Comparison of ENCODE assay signal across 13 mouse cellular contexts in genomic region chr11:40394864-40395266, GRCm38 (mm10).
DNase-seq lines count a peak whose midpoint lies in the region; ATAC-seq and TF ChIP-seq lines count a peak whose summit lies in the region.
"Had no signal": no experiment of that assay in that cellular context is flagged by ENCODE, and none has a peak within 500 bp of the region (broad histone marks: within the 10 kb centered on the region; RNA-seq: fewer than 3 reads in every experiment).

No protein-coding gene starts in this region.

- H3K9ac ChIP-seq in embryonic facial prominence, embryonic 13.5 days = no peak overlapping the region
- peak overlapping the region; percentile 55; the same call in 1 of the 2 replicates for H3K9ac ChIP-seq in hindbrain, embryonic 13.5 days
- H3K9ac ChIP-seq in midbrain, embryonic 13.5 days (replicated peaks) = 0 out of 2 replicates have a peak overlapping the region, but pooled peaks have one; percentile 15
- H3K9ac ChIP-seq: liver, embryonic 13.5 days had no signal

- H3K36me3 ChIP-seq in embryonic facial prominence, embryonic 13.5 days = no peaks in the 10 kb centered on the region
- H3K36me3 ChIP-seq in hindbrain, embryonic 13.5 days = no peaks in the 10 kb centered on the region
- no peaks in the 10 kb centered on the region for H3K36me3 ChIP-seq in midbrain, embryonic 13.5 days
- H3K36me3 ChIP-seq: liver, embryonic 13.5 days had no signal

- H3K4me1 ChIP-seq in embryonic facial prominence, embryonic 13.5 days = peaks cover 19% of the 10 kb centered on the region
- H3K4me1 ChIP-seq in hindbrain, embryonic 13.5 days (replicated peaks) = peaks cover 27% of the 10 kb centered on the region
- H3K4me1 ChIP-seq in midbrain, embryonic 13.5 days (replicated peaks) = peaks cover 27% of the 10 kb centered on the region
- H3K4me1 ChIP-seq: liver, embryonic 13.5 days; megakaryocyte, embryonic 14.5 days had no signal

- no peaks in the 10 kb centered on the region for H3K27me3 ChIP-seq in embryonic facial prominence, embryonic 13.5 days
- no peaks in the 10 kb centered on the region for H3K27me3 ChIP-seq in hindbrain, embryonic 13.5 days
- H3K27me3 ChIP-seq in midbrain, embryonic 13.5 days = no peaks in the 10 kb centered on the region
- H3K27me3 ChIP-seq: liver, embryonic 13.5 days; megakaryocyte, embryonic 14.5 days had no signal

- H3K4me3 ChIP-seq in embryonic facial prominence, embryonic 13.5 days = 0 out of 2 replicates have a peak overlapping the region, but pooled peaks have one; percentile 2
- 0 out of 2 replicates have a peak overlapping the region, but pooled peaks have one; percentile 2 for H3K4me3 ChIP-seq in hindbrain, embryonic 13.5 days
- H3K4me3 ChIP-seq in midbrain, embryonic 13.5 days (replicated peaks) = no peak overlapping the region
- H3K4me3 ChIP-seq: liver, embryonic 13.5 days; megakaryocyte, embryonic 14.5 days had no signal

- no peak for TF ChIP-seq CTCF in brain, embryonic 14.5 days (IDR thresholded peaks at IDR 0.05; ENCODE audit: borderline replicate concordance, extremely low read depth, insufficient read depth, insufficient read length)

- H3K9me3 ChIP-seq in embryonic facial prominence, embryonic 13.5 days = no peaks in the 10 kb centered on the region
- H3K9me3 ChIP-seq in hindbrain, embryonic 13.5 days = no peaks in the 10 kb centered on the region
- no peaks in the 10 kb centered on the region for H3K9me3 ChIP-seq in midbrain, embryonic 13.5 days
- H3K9me3 ChIP-seq: liver, embryonic 13.5 days had no signal

- H3K27ac ChIP-seq in embryonic facial prominence, embryonic 13.5 days = peak overlapping the region; percentile 75
- H3K27ac ChIP-seq in hindbrain, embryonic 13.5 days = peak overlapping the region; percentile 80
- peak overlapping the region; percentile 57 for H3K27ac ChIP-seq in midbrain, embryonic 13.5 days
- H3K27ac ChIP-seq: liver, embryonic 13.5 days had no signal

- DNase-seq in brain, embryonic 14.5 days (ENCODE audit: low read depth) = peak; percentile 66
- no peak for DNase-seq in testis, postnatal 14 days (ENCODE audit: low spot score)
- no peak for DNase-seq in left cerebral cortex, postnatal 14 days (ENCODE audit: low spot score in 2 of 2)
- no peak for DNase-seq in Muller cell, postnatal 12 days (ENCODE audit: inconsistent ontology term)
- DNase-seq: adrenal gland, adult 8-10 months; gastrocnemius, postnatal 14 days; kidney, postnatal 25 days; liver, embryonic 13.5 days; thymus, adult 18-20 months had no signal

- TF ChIP-seq POLR2A in brain, embryonic 14.5 days (IDR thresholded peaks at IDR 0.05; ENCODE audit: borderline replicate concordance, extremely low read depth, insufficient read depth, insufficient read length, poor library complexity, severe bottlenecking) = no peak

- peak overlapping the region; percentile 46 for H3K4me2 ChIP-seq in embryonic facial prominence, embryonic 13.5 days
- H3K4me2 ChIP-seq in hindbrain, embryonic 13.5 days = peak overlapping the region; percentile 32
- H3K4me2 ChIP-seq in midbrain, embryonic 13.5 days (replicated peaks) = peak overlapping the region; percentile 28
- H3K4me2 ChIP-seq: liver, embryonic 13.5 days had no signal

- ATAC-seq in embryonic facial prominence, embryonic 13.5 days (ENCODE audit: insufficient number of reproducible peaks, insufficient read depth, low FRiP score, low TSS enrichment, low read depth) = 0 out of 2 replicates have a peak, but pooled peaks have one; percentile 37
- peak; percentile 81 for ATAC-seq in hindbrain, embryonic 13.5 days (ENCODE audit: low FRiP score)
- ATAC-seq in midbrain, embryonic 13.5 days = peak; percentile 62; the same call in 1 of the 2 replicates

- 39% methylated on average over 7 of the region's 7 CpGs for WGBS in embryonic facial prominence, embryonic 13.5 days
- 25% methylated on average over 7 of the region's 7 CpGs for WGBS in hindbrain, embryonic 13.5 days
- WGBS in midbrain, embryonic 13.5 days = 36% methylated on average over 7 of the region's 7 CpGs

- intact Hi-C loops in left cerebral cortex, postnatal 14 days (cut with DNase I) = no loop called here
